Mouse (Mus musculus) brain, embryonic 14.5 days (tissue): ENCODE results near the gene Ccdc113.

ENCODE experiments used
- CTCF ChIP-seq: fragments of 200-500 bp; IDR thresholded peaks from 2 replicates; pipeline ENCODE4 v1.5.1; 2012; ENCODE audit warnings: inconsistent platforms, mild to moderate bottlenecking, moderate library complexity, borderline replicate concordance; ENCODE audit not compliant: insufficient read depth, insufficient read length; ENCODE audit errors: extremely low read depth
- POLR2A ChIP-seq: fragments of 200-500 bp; IDR thresholded peaks from 2 replicates; pipeline ENCODE4 v1.6.1; 2012; ENCODE audit warnings: mild to moderate bottlenecking, inconsistent platforms, borderline replicate concordance; ENCODE audit not compliant: poor library complexity, insufficient read depth, insufficient read length, severe bottlenecking; ENCODE audit errors: extremely low read depth

DNA sequence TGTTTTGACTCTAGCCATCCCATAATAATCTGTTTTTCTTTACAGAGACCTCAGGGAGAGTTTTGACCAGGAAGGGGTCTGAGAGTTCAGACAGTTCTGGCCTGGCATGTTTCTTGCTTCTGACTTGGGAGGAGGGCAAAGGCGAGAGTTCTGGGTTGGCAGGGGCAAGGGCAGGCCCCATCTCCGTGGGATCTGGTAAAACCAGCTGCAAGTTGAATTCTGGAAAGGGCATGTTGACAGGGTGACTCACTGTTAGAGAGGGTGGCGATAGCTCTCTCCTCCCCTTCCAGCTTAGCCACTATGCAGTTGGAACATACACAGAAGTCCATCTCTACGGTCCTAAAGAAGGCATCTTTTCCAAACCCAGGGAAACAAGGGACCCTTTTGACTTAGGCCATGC is 20.7 kb upstream of the Ccdc113 start:
- no peak for TF ChIP-seq POLR2A
- no peak for TF ChIP-seq CTCF
